Mouse (Mus musculus) frontal cortex, postnatal 14 days (tissue): ENCODE data around the gene Rasgef1b.

Experiments used
- DNase-seq, 2 experiments: peaks; one replicate each; pipeline ENCODE4 v3.0.0; 2022; ENCODE audit warnings: low spot score in 2 of 2

Gene Rasgef1b

DNA sequence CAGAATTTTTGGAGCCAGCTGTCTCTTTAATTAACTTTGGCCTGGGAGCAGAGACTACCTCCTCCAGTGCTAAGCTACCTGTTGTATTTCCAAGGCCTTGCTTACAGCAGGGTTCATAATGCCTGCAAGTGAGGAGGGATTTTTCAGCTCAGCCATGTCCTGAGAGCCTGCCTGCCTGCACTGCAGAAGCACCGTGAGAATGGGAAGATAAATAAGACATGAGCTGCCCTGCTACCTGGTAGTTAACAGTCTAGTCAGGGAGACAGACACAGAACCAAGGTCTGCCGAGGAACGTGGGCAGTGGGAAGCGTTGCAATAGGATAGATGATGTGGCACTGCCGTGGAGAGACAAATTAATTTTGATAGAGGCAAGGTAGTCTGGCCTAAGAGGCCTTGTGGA lies 277.4 kb downstream of the Rasgef1b start:
- no peak for DNase-seq

- DNase-seq: no peak
Measured at GRCm38 (mm10) chr5:99450994-99451393, 277.9 kb downstream of the Rasgef1b start.

GRCm38 (mm10) chr5:99450463-99450862 lies 278.4 kb downstream of the Rasgef1b start:
- DNase-seq: no peak

- no peak for DNase-seq
Measured at GRCm38 (mm10) chr5:99447481-99447880, 281.4 kb downstream of the Rasgef1b start.

DNA sequence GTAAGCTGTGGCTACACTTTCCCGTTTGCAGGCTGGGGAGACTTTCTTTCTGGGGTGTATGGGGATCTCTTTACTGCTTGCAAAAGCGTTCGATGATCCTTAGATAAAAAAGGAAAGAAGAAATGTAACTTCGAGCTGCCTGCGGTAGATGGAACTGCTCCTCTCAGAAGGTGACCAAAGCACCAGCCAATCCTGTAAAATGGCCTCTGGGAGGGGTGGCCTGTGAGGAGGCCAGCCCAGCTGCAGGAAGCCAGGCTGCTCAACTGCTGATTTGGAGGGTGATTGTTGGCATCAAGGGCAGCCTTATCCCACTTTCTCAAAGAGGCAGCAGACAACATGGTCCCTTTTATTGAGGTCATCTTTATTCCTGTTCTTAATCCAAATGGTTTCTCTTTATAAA lies 283.6 kb downstream of the Rasgef1b start:
- no peak for DNase-seq

GRCm38 (mm10) chr5:99444777-99445176 lies 284.1 kb downstream of the Rasgef1b start:
- no peak for DNase-seq

GRCm38 (mm10) chr5:99440109-99440508 lies 288.8 kb downstream of the Rasgef1b start:
- no peak for DNase-seq

- no peak for DNase-seq
Measured at GRCm38 (mm10) chr5:99438526-99438925, 290.3 kb downstream of the Rasgef1b start.

GRCm38 (mm10) chr5:99434226-99434625 lies 294.6 kb downstream of the Rasgef1b start:
- no peak for DNase-seq

GRCm38 (mm10) chr5:99432471-99432870 lies 296.4 kb downstream of the Rasgef1b start:
- no peak for DNase-seq

DNA sequence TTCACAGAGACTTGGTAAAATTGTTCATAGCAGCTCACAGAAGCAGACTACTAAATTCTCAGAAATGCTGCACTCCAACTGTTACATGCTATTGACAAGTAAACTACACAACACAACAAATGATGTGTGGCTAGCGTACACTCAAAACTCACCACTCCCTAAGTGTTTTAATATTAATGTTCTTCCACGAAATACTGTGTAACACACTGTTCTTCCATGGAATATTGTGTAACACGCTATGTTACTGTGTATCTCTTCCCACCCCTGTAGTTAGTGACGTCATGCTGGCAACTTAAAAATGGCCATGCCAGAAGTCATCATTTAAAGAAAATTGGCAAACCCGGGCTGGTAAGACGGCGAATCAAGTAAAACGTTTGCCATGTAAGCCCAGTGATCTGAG lies 299.6 kb downstream of the Rasgef1b start:
- DNase-seq: no peak

GRCm38 (mm10) chr5:99428648-99429047 lies 300.2 kb downstream of the Rasgef1b start:
- no peak for DNase-seq

- DNase-seq: no peak
Measured at GRCm38 (mm10) chr5:99423271-99423670, 305.6 kb downstream of the Rasgef1b start.

DNA sequence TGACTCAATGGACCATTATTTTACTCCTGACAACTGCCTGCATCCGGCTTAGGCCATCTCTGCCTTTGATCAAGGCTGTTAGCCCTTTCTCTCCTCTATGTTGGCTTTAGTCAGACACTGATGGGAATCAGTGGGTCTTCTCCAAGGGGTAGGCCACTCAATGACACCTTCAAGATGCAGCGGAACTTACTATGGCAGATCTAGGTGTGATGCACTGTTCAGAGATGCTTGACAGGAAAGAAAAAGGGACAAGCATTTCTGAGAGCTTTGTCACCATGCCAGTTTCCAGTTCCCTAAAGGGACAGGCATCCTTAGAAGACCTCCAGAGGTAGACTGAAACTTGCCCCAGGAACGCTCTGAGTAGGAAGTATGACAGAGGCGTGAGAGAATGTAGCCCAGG lies 306.0 kb downstream of the Rasgef1b start:
- no peak for DNase-seq

GRCm38 (mm10) chr5:99422092-99422491 lies 306.8 kb downstream of the Rasgef1b start:
- no peak for DNase-seq

DNA sequence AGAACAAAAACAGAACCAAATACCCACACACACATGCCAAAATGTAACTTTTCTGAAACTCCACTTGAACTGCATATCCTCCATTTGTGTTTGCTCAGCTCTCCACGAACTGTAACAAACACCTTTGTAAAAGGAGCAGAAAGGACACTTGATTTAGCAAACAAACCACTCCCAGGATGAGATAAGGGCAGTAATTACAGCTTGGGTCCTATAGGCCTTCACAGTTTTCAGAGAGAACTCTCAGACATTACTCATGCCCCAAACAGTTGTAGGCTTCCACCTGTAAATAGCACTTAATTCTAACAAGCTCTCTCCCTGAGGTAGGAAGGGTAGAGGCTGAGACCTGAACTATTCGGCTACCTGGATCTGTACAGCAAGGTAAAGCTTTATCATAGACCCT lies 309.0 kb downstream of the Rasgef1b start:
- no peak for DNase-seq

DNA sequence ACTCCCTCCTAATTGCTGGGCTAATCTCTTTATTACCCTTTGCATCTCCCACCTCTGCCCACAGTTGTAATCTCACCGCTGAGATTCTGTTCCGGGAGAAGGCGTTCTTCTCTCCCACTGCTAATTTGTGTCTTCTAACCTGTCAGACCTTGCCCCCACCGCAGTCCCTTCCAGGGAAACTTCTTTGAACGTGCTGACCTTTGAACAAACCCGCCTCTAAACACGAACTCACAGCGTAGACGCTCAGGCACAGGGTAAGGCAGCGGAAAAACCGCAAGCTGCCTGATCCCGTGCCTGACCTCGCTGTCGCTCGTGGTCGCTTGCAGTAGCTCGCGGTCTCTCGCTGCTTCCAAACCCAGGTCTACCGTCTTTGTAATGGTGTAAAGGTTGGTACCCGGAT lies 312.0 kb downstream of the Rasgef1b start:
- DNase-seq: no peak

- DNase-seq: no peak
Measured at GRCm38 (mm10) chr5:99415676-99416075, 313.2 kb downstream of the Rasgef1b start.

GRCm38 (mm10) chr5:99415049-99415448 lies 313.8 kb downstream of the Rasgef1b start:
- DNase-seq: no peak

DNA sequence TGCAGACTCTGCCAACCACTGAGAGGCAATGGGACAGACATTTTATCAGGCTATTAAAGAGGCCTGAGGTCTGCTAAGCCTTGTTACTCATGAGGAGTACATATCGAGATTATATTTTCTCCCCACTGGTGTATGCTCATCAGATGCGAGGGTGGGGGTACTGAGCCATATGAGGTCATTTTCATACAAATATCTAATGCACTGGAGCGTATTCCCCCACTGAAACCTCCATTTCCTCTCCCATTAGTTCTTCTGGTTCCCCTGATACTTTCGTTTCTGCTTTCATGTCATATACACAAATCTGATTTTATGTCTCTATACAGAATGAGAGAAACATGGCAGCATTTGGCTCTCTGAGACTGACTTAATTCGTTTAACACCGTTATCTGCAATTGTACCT lies 314.6 kb downstream of the Rasgef1b start:
- no peak for DNase-seq

DNA sequence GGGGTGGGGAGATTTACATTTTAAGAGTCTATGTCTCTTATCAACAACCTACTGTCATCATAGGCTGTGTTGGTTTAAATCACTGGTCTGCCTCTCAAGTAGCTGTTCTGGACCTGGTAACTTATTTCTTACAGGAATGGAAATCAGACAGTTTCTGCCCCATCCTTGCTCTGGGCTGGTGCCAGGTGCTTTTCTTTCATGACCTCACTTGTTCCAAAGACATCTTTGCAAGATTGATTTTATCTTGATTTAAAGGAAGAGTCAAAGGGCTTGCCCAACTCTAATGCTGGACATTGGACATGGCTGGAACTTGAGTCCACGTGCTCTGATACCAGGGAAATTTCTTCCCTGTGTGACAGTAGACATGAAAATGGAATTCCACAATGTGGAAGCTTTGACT lies 315.0 kb downstream of the Rasgef1b start:
- no peak for DNase-seq

- peak in 1 of 2 experiments; percentile 32 for DNase-seq
Measured at GRCm38 (mm10) chr5:99413391-99413790, 315.5 kb downstream of the Rasgef1b start.

- DNase-seq: no peak
Measured at GRCm38 (mm10) chr5:99404403-99405170, 324.3 kb downstream of the Rasgef1b start.

DNA sequence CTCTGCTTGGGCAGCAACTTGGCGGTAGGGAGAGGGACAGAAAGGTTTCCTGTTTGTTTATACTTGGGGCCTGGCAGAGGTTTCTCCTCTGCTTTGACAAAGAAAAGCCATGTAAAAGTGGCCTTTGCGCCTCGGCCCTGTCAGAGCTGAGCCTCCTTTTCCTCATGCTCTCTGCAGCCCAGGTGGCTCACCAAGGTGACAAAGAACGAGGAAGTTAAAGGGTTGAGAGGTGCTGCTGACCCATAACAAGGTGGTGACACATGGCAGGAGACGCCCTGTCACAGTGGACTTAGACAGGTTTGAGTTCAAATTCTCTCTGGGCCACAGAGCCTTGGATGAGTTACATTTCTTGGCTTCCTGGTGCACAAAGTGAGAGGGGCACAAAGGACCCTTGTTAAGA lies 325.5 kb downstream of the Rasgef1b start:
- DNase-seq: no peak
